Mouse (Mus musculus) neural tube, embryonic 11.5 days (tissue): ENCODE results near the gene Slc4a4. TPM values are rescaled to one million over a fixed set of nuclear protein-coding genes. Genes with fewer than 3 reads are reported as not detected.

Experiments
- ATAC-seq: fragments of 200-750 bp; cut with Nextera tagmentation; 2 replicates; pipeline ENCODE4 v1.8.0; 2017; ENCODE audit warnings: moderate number of reproducible peaks, mild to moderate bottlenecking, moderate TSS enrichment, moderate library complexity; ENCODE audit not compliant: insufficient read depth, low FRiP score, low TSS enrichment
- DNase-seq: peaks from one replicate; pipeline ENCODE4 v3.0.0-alpha.2; 2015; ENCODE audit warnings: low spot score
- H3K27ac ChIP-seq: fragments of 300-500 bp; sonication (generic); 2 replicates; pipeline ENCODE4 v1.5.1; 2014; ENCODE audit warnings: low read depth, mild to moderate bottlenecking, low read length
- H3K27me3 ChIP-seq: fragments of 300-500 bp; sonication (generic); 2 replicates; pipeline ENCODE4 v1.6.1; 2014; ENCODE audit warnings: mild to moderate bottlenecking, low read length, mixed read lengths; ENCODE audit not compliant: control insufficient read depth, insufficient read depth
- H3K36me3 ChIP-seq: fragments of 300-500 bp; sonication (generic); 2 replicates; pipeline ENCODE4 v1.6.1; 2014; ENCODE audit warnings: mild to moderate bottlenecking, low read length, moderate library complexity, mixed read lengths; ENCODE audit not compliant: control insufficient read depth, insufficient read depth
- H3K4me1 ChIP-seq: fragments of 300-500 bp; sonication (generic); 2 replicates; pipeline ENCODE4 v1.6.1; 2014; ENCODE audit warnings: low read length, mixed read lengths; ENCODE audit not compliant: control insufficient read depth, insufficient read depth
- H3K4me2 ChIP-seq: fragments of 300-500 bp; sonication (generic); 2 replicates; pipeline ENCODE4 v1.6.1; 2014; ENCODE audit warnings: low read depth, mild to moderate bottlenecking, moderate library complexity
- H3K4me3 ChIP-seq: fragments of 300-500 bp; sonication (generic); 2 replicates; pipeline ENCODE4 v1.5.1; 2014; ENCODE audit warnings: low read depth, low read length
- H3K9ac ChIP-seq: fragments of 300-500 bp; sonication (generic); 2 replicates; pipeline ENCODE4 v1.6.1; 2014; ENCODE audit warnings: mild to moderate bottlenecking, low read length
- H3K9me3 ChIP-seq: fragments of 300-500 bp; sonication (generic); 2 replicates; pipeline ENCODE4 v1.6.1; 2016; ENCODE audit warnings: low read length; ENCODE audit not compliant: control insufficient read depth
- WGBS: fragments of 180-500 bp; shearing (Covaris S2); extraction: QIAGEN DNeasy Blood & Tissue Kit; methylation state at CpG from one replicate; pipeline ENCODE4 v1.1.7; 2014; 5-methylcytosine and 5-hydroxymethylcytosine counted together
- polyA plus RNA-seq: library from polyadenylated mRNA; unstranded; fragments of >200 nt; fragmentation: Nextera tagmentation; extraction: Ambion mirVana; gene quantifications from 2 replicates; pipeline ENCODE4 v1.2.1, GENCODE M21; 2014

Gene Slc4a4
- polyA plus RNA-seq, 1 experiment from 2014 or later = 1.7 TPM

- DNase-seq = no peak
- Histone ChIP-seq H3K9ac (no peak overlapping the region), H3K4me2 (no peak overlapping the region), H3K27ac (no peak overlapping the region), H3K9me3 (no peaks in the 10 kb centered on the region), H3K36me3 (no peaks in the 10 kb centered on the region), H3K27me3 (no peaks in the 10 kb centered on the region), H3K4me3 (no peak overlapping the region), H3K4me1 (no peaks in the 10 kb centered on the region)
- WGBS = 87% methylated on average over 5 of the region's 5 CpGs
- ATAC-seq = no peak
Measured at GRCm38 (mm10) chr5:89044801-89045200, 158.2 kb downstream of the Slc4a4 start.

GRCm38 (mm10) chr5:89051577-89051976 lies 165.0 kb downstream of the Slc4a4 start:
- no peaks in the 10 kb centered on the region for H3K4me1 ChIP-seq

GRCm38 (mm10) chr5:89052230-89052629 lies 165.6 kb downstream of the Slc4a4 start:
- H3K27ac ChIP-seq = no peak overlapping the region
- H3K4me3 ChIP-seq = no peak overlapping the region
- no peak overlapping the region for H3K4me2 ChIP-seq
- H3K9ac ChIP-seq = no peak overlapping the region
- WGBS = 95% methylated on average over 5 of the region's 5 CpGs
- ATAC-seq = no peak
- H3K4me1 ChIP-seq = no peaks in the 10 kb centered on the region
- no peaks in the 10 kb centered on the region for H3K36me3 ChIP-seq
- H3K27me3 ChIP-seq = no peaks in the 10 kb centered on the region
- no peaks in the 10 kb centered on the region for H3K9me3 ChIP-seq
- no peak for DNase-seq

More at GRCm38 (mm10) chr5:89051577-89051976, 165.0 kb downstream of the Slc4a4 start:
- Histone ChIP-seq H3K27ac (no peak overlapping the region), H3K4me2 (no peak overlapping the region), H3K9ac (no peak overlapping the region), H3K9me3 (no peaks in the 10 kb centered on the region), H3K4me3 (no peak overlapping the region), H3K27me3 (no peaks in the 10 kb centered on the region), H3K36me3 (no peaks in the 10 kb centered on the region)
- ATAC-seq (no peak), DNase-seq (no peak)
- 89% methylated on average over 5 of the region's 5 CpGs for WGBS

- no peak for ATAC-seq
- Histone ChIP-seq H3K4me1 (no peaks in the 10 kb centered on the region), H3K9ac (no peak overlapping the region), H3K27ac (no peak overlapping the region), H3K36me3 (no peaks in the 10 kb centered on the region), H3K9me3 (no peaks in the 10 kb centered on the region), H3K4me2 (no peak overlapping the region), H3K4me3 (no peak overlapping the region), H3K27me3 (no peaks in the 10 kb centered on the region)
- DNase-seq = no peak
- WGBS = 87% methylated on average over 3 of the region's 3 CpGs
Measured at GRCm38 (mm10) chr5:89055656-89056055, 169.0 kb downstream of the Slc4a4 start.

GRCm38 (mm10) chr5:89056370-89056769 lies 169.8 kb downstream of the Slc4a4 start:
- no peak for ATAC-seq
- H3K4me3 ChIP-seq = no peak overlapping the region

GRCm38 (mm10) chr5:89061097-89061496 lies 174.5 kb downstream of the Slc4a4 start:
- Histone ChIP-seq H3K27me3 (no peaks in the 10 kb centered on the region), H3K27ac (no peak overlapping the region), H3K4me2 (no peak overlapping the region), H3K9me3 (no peaks in the 10 kb centered on the region), H3K4me3 (no peak overlapping the region), H3K4me1 (no peaks in the 10 kb centered on the region), H3K9ac (no peak overlapping the region), H3K36me3 (no peaks in the 10 kb centered on the region)
- ATAC-seq = no peak
- no peak for DNase-seq
- 92% methylated on average over 9 of the region's 9 CpGs for WGBS

More at GRCm38 (mm10) chr5:89056370-89056769, 169.8 kb downstream of the Slc4a4 start:
- Histone ChIP-seq H3K27me3 (no peaks in the 10 kb centered on the region), H3K9me3 (no peaks in the 10 kb centered on the region), H3K36me3 (no peaks in the 10 kb centered on the region), H3K4me1 (no peaks in the 10 kb centered on the region), H3K27ac (no peak overlapping the region), H3K9ac (no peak overlapping the region), H3K4me2 (no peak overlapping the region)
- DNase-seq = no peak
- WGBS = 89% methylated on average over 2 of the region's 2 CpGs

GRCm38 (mm10) chr5:89062286-89062685 lies 175.7 kb downstream of the Slc4a4 start:
- Histone ChIP-seq H3K4me2 (no peak overlapping the region), H3K27me3 (no peaks in the 10 kb centered on the region), H3K9me3 (no peaks in the 10 kb centered on the region), H3K27ac (no peak overlapping the region), H3K9ac (no peak overlapping the region), H3K36me3 (no peaks in the 10 kb centered on the region), H3K4me1 (no peaks in the 10 kb centered on the region), H3K4me3 (no peak overlapping the region)
- ATAC-seq (no peak), DNase-seq (no peak)
- WGBS = 85% methylated on average over 5 of the region's 5 CpGs

GRCm38 (mm10) chr5:89067111-89067510 lies 180.5 kb downstream of the Slc4a4 start:
- H3K9ac ChIP-seq = no peak overlapping the region
- no peaks in the 10 kb centered on the region for H3K9me3 ChIP-seq
- WGBS = 80% methylated on average over 4 of the region's 4 CpGs
- DNase-seq (no peak), ATAC-seq (no peak)
- H3K4me2 ChIP-seq = no peak overlapping the region
- no peaks in the 10 kb centered on the region for H3K36me3 ChIP-seq
- H3K27ac ChIP-seq = no peak overlapping the region
- no peaks in the 10 kb centered on the region for H3K4me1 ChIP-seq
- H3K27me3 ChIP-seq = no peaks in the 10 kb centered on the region
- H3K4me3 ChIP-seq = no peak overlapping the region

GRCm38 (mm10) chr5:89068072-89068471 lies 181.5 kb downstream of the Slc4a4 start:
- H3K9ac ChIP-seq = no peak overlapping the region
- no peak for DNase-seq
- no peaks in the 10 kb centered on the region for H3K9me3 ChIP-seq
- no peaks in the 10 kb centered on the region for H3K36me3 ChIP-seq
- WGBS = 96% methylated on average over 5 of the region's 5 CpGs
- H3K27me3 ChIP-seq = no peaks in the 10 kb centered on the region
- no peak overlapping the region for H3K4me2 ChIP-seq
- H3K4me3 ChIP-seq = no peak overlapping the region
- ATAC-seq = no peak
- H3K27ac ChIP-seq = no peak overlapping the region
- H3K4me1 ChIP-seq = no peaks in the 10 kb centered on the region
